Mouse (Mus musculus) liver, embryonic 13.5 days (tissue): Measurements from ENCODE around the gene Ppp6r2. TPM values are rescaled to one million over a fixed set of nuclear protein-coding genes. Genes with fewer than 3 reads are reported as not detected.
A peak's percentile ranks its signal among the peaks of the same experiment; 100 is the strongest.

ENCODE experiments used
- ATAC-seq: fragments of 200-750 bp; cut with Nextera tagmentation; 2 replicates; pipeline ENCODE4 v1.8.0; 2017; ENCODE audit warnings: low read depth, mild to moderate bottlenecking, moderate number of reproducible peaks, moderate library complexity
- DNase-seq: peaks from one replicate; pipeline ENCODE4 v3.0.0; 2022
- H3K27ac ChIP-seq: fragments of 300-500 bp; sonication (generic); 2 replicates; pipeline ENCODE4 v1.5.1; 2015; ENCODE audit warnings: moderate library complexity, mild to moderate bottlenecking, inconsistent platforms
- H3K27me3 ChIP-seq: fragments of 300-500 bp; sonication (generic); 2 replicates; pipeline ENCODE4 v1.6.1; 2015; ENCODE audit warnings: mild to moderate bottlenecking, inconsistent platforms
- H3K36me3 ChIP-seq: fragments of 300-500 bp; sonication (generic); 2 replicates; pipeline ENCODE4 v1.6.1; 2015; ENCODE audit warnings: mild to moderate bottlenecking, inconsistent platforms
- H3K4me1 ChIP-seq: fragments of 300-500 bp; sonication (generic); replicated peaks from 2 replicates; pipeline ENCODE4 v1.6.1; 2015; ENCODE audit warnings: inconsistent platforms
- H3K4me2 ChIP-seq: fragments of 300-500 bp; sonication (generic); 2 replicates; pipeline ENCODE4 v1.6.1; 2015; ENCODE audit warnings: inconsistent platforms, mild to moderate bottlenecking, moderate library complexity
- H3K4me3 ChIP-seq: fragments of 300-500 bp; sonication (generic); replicated peaks from 2 replicates; pipeline ENCODE4 v1.5.1; 2015; ENCODE audit warnings: mild to moderate bottlenecking, inconsistent platforms
- H3K9ac ChIP-seq: fragments of 300-500 bp; sonication (generic); 2 replicates; pipeline ENCODE4 v1.6.1; 2015; ENCODE audit warnings: mild to moderate bottlenecking, inconsistent platforms
- H3K9me3 ChIP-seq: fragments of 300-500 bp; sonication (generic); replicated peaks from 2 replicates; pipeline ENCODE4 v1.6.1; 2016; ENCODE audit warnings: inconsistent platforms
- WGBS: fragments of 180-500 bp; shearing (Covaris S2); methylation state at CpG from one replicate; pipeline ENCODE4 v1.1.7; 2015; ENCODE audit not compliant: insufficient replicate concordance; 5-methylcytosine and 5-hydroxymethylcytosine counted together
- polyA plus RNA-seq: library from polyadenylated mRNA; unstranded; fragments of >200 nt; fragmentation: Nextera tagmentation; extraction: Ambion mirVana; gene quantifications from 2 replicates; pipeline ENCODE4 v1.2.1, GENCODE M21; 2015

The Ppp6r2 gene
- polyA plus RNA-seq, 1 experiment from 2014 or later, result 17.1 TPM

- Histone ChIP-seq H3K27ac (0 out of 2 replicates have a peak overlapping the region, but pooled peaks have one; percentile 12), H3K4me1 (peaks cover 70% of the 10 kb centered on the region), H3K4me3 (peak overlapping the region; percentile 92; the same call in 1 of the 2 replicates), H3K27me3 (no peaks in the 10 kb centered on the region), H3K36me3 (no peaks in the 10 kb centered on the region), H3K9me3 (no peaks in the 10 kb centered on the region), H3K4me2 (peak overlapping the region; percentile 94), H3K9ac (no peak overlapping the region)
- DNase-seq (no peak), ATAC-seq (no peak)
- 75% methylated on average over 4 of the region's 4 CpGs for WGBS
Measured at GRCm38 (mm10) chr15:89313359-89313758, 102.0 kb downstream of the Ppp6r2 start.

GRCm38 (mm10) chr15:89314107-89314506 is 102.8 kb downstream of the Ppp6r2 start:
- DNase-seq, result no peak
- 32% methylated on average over 3 of the region's 3 CpGs for WGBS
- no peak for ATAC-seq
- Histone ChIP-seq H3K27me3 (no peaks in the 10 kb centered on the region), H3K9me3 (no peaks in the 10 kb centered on the region), H3K9ac (peak overlapping the region; percentile 94), H3K27ac (no peak overlapping the region; the same call in 1 of the 2 replicates), H3K36me3 (no peaks in the 10 kb centered on the region), H3K4me2 (peak overlapping the region; percentile 94), H3K4me3 (peak overlapping the region; percentile 92), H3K4me1 (peaks cover 63% of the 10 kb centered on the region)

GRCm38 (mm10) chr15:89314511-89315189 is 103.3 kb downstream of the Ppp6r2 start:
- Histone ChIP-seq H3K4me2 (peak overlapping the region; percentile 94), H3K27me3 (no peaks in the 10 kb centered on the region), H3K9me3 (no peaks in the 10 kb centered on the region), H3K9ac (peak overlapping the region; percentile 94), H3K27ac (peak overlapping the region; percentile 59), H3K36me3 (no peaks in the 10 kb centered on the region), H3K4me3 (peak overlapping the region; percentile 92), H3K4me1 (peaks cover 57% of the 10 kb centered on the region)
- under 1% methylated on average over 58 of the region's 58 CpGs for WGBS
- ATAC-seq (peak; percentile 5), DNase-seq (peak; percentile 26)

- Histone ChIP-seq H3K36me3 (no peaks in the 10 kb centered on the region), H3K4me3 (peak within 1 kb of the TSS; percentile 92), H3K4me1 (peaks cover 51% of the 10 kb centered on the region), H3K4me2 (peak within 1 kb of the TSS; percentile 94), H3K9ac (peak within 1 kb of the TSS; percentile 94), H3K27me3 (no peaks in the 10 kb centered on the region), H3K27ac (peak within 1 kb of the TSS; percentile 67), H3K9me3 (no peaks in the 10 kb centered on the region)
- ATAC-seq (peak; percentile 100), DNase-seq (peak; percentile 98)
- under 1% methylated on average over 37 of the region's 37 CpGs for WGBS
Measured at GRCm38 (mm10) chr15:89315190-89315731, 103.9 kb downstream of the Ppp6r2 start, which contains the start of gene Sbf1. TSS of gene Sbf1 (minus strand) at chr15:89315311.

GRCm38 (mm10) chr15:89316146-89316545 is 104.8 kb downstream of the Ppp6r2 start:
- Histone ChIP-seq H3K27me3 (no peaks in the 10 kb centered on the region), H3K9ac (no peak overlapping the region), H3K36me3 (no peaks in the 10 kb centered on the region), H3K4me2 (peak overlapping the region; percentile 94), H3K9me3 (no peaks in the 10 kb centered on the region), H3K4me3 (0 out of 2 replicates have a peak overlapping the region, but pooled peaks have one; percentile 92), H3K4me1 (peaks cover 50% of the 10 kb centered on the region), H3K27ac (peak overlapping the region; percentile 67; the same call in 1 of the 2 replicates)
- WGBS, result 68% methylated on average over 11 of the region's 11 CpGs
- peak; percentile 34 for DNase-seq
- ATAC-seq, result no peak

GRCm38 (mm10) chr15:89321264-89321663 is 109.9 kb downstream of the Ppp6r2 start:
- no peak overlapping the region for H3K27ac ChIP-seq
- H3K4me2 ChIP-seq, result peak overlapping the region; percentile 19; the same call in 1 of the 2 replicates
- H3K9ac ChIP-seq, result no peak overlapping the region
- no peaks in the 10 kb centered on the region for H3K36me3 ChIP-seq
- 23% methylated on average over 8 of the region's 8 CpGs for WGBS
- peaks cover 31% of the 10 kb centered on the region for H3K4me1 ChIP-seq
- no peak overlapping the region for H3K4me3 ChIP-seq
- DNase-seq (no peak), ATAC-seq (peak; percentile 61; the same call in 1 of the 2 replicates)
- H3K9me3 ChIP-seq, result no peaks in the 10 kb centered on the region
- peaks cover 23% of the 10 kb centered on the region for H3K27me3 ChIP-seq

- Histone ChIP-seq H3K4me1 (peaks cover 31% of the 10 kb centered on the region), H3K9ac (peak within 1 kb of the TSS; percentile 69), H3K27me3 (peaks cover 23% of the 10 kb centered on the region), H3K36me3 (no peaks in the 10 kb centered on the region), H3K4me3 (peak within 1 kb of the TSS; percentile 56), H3K4me2 (peak within 1 kb of the TSS; percentile 67), H3K27ac (no peak within 1 kb of the TSS), H3K9me3 (no peaks in the 10 kb centered on the region)
- peak; percentile 28 for DNase-seq
- ATAC-seq, result peak; percentile 37; the same call in 1 of the 2 replicates
- WGBS, result 8% methylated on average over 26 of the region's 26 CpGs
Measured at GRCm38 (mm10) chr15:89322670-89323522, 111.5 kb downstream of the Ppp6r2 start, which contains the start of gene Adm2. TSS of gene Adm2 (plus strand) at chr15:89322720.

- Histone ChIP-seq H3K9ac (peak overlapping the region; percentile 69), H3K36me3 (no peaks in the 10 kb centered on the region), H3K27me3 (peaks cover 26% of the 10 kb centered on the region), H3K27ac (no peak overlapping the region), H3K4me2 (peak overlapping the region; percentile 67), H3K9me3 (no peaks in the 10 kb centered on the region), H3K4me1 (peaks cover 31% of the 10 kb centered on the region), H3K4me3 (peak overlapping the region; percentile 56)
- no peak for DNase-seq
- WGBS, result 77% methylated on average over 4 of the region's 4 CpGs
- no peak for ATAC-seq
Measured at GRCm38 (mm10) chr15:89323656-89324055, 112.3 kb downstream of the Ppp6r2 start.

GRCm38 (mm10) chr15:89326441-89326840 is 115.1 kb downstream of the Ppp6r2 start:
- ATAC-seq (no peak), DNase-seq (no peak)
- H3K9ac ChIP-seq, result no peak overlapping the region
- H3K4me1 ChIP-seq, result peaks cover 20% of the 10 kb centered on the region
- no peak overlapping the region for H3K4me2 ChIP-seq
- no peaks in the 10 kb centered on the region for H3K9me3 ChIP-seq
- H3K4me3 ChIP-seq, result no peak overlapping the region
- H3K27me3 ChIP-seq, result peaks cover 26% of the 10 kb centered on the region
- H3K27ac ChIP-seq, result no peak overlapping the region
- H3K36me3 ChIP-seq, result no peaks in the 10 kb centered on the region
- WGBS, result 70% methylated on average over 5 of the region's 5 CpGs

GRCm38 (mm10) chr15:89334271-89334670 is 122.9 kb downstream of the Ppp6r2 start, which contains the start of gene Miox:
TSS of gene Miox (plus strand) at chr15:89334398.
- H3K36me3 ChIP-seq, result no peaks in the 10 kb centered on the region
- 0 out of 2 replicates have a peak, but pooled peaks cover 4% of the 10 kb centered on the region for H3K4me1 ChIP-seq
- no peak within 1 kb of the TSS for H3K27ac ChIP-seq
- no peak for DNase-seq
- H3K27me3 ChIP-seq, result 0 out of 2 replicates have a peak, but pooled peaks cover 5% of the 10 kb centered on the region
- no peak within 1 kb of the TSS for H3K4me3 ChIP-seq
- no peaks in the 10 kb centered on the region for H3K9me3 ChIP-seq
- no peak within 1 kb of the TSS for H3K4me2 ChIP-seq
- ATAC-seq, result no peak
- WGBS, result 76% methylated on average over 7 of the region's 7 CpGs
- H3K9ac ChIP-seq, result no peak within 1 kb of the TSS
